Mouse (Mus musculus): ENCODE data around the gene Hoxc12.

DNA sequence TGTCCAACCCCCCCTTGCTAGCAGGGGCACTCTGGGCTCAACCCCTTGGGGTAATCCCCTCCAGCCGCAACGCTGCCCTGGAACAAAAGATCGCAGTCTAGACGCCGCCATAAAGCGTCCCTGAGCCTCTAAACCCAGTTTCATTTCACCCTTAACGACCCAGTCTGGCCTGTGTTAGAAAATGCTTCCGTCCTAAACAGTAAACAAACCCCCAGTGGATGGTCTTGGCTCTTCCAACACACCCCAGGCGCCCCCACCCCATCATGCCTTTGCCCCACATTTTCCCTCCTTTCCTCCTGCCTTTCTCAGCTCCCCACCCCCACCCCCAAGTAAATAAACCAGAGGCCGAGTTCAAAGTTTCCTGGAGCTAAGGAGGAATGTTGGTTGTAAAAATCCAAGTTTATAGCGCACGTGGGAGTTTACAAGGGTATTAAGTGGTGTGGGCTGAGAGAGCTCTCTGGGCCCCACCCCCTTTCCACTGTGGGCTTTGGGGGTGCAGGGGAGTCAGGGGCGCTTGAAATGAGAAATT, 23.2 kb downstream of the Hoxc12 start:
- TF ChIP-seq POLR2A (IDR thresholded peaks at IDR 0.05; ENCODE audit: control insufficient read depth, low read depth, low read length) (no peak), CTCF (IDR thresholded peaks at IDR 0.05; ENCODE audit: control insufficient read depth, insufficient read depth, insufficient replicate concordance, low read depth, low read length) (no peak)

All from testis, adult 2 months (tissue).